Mouse (Mus musculus) neural tube, embryonic 14.5 days (tissue): ENCODE measurements around the gene Ggnbp2. TPM values are rescaled to one million over a fixed set of nuclear protein-coding genes. Genes with fewer than 3 reads are reported as not detected.

Source experiments
- ATAC-seq: fragments of 200-750 bp; cut with Nextera tagmentation; 2 replicates; pipeline ENCODE4 v1.8.0; 2017; ENCODE audit warnings: low read depth, mild to moderate bottlenecking, moderate TSS enrichment, moderate library complexity
- H3K27ac ChIP-seq: fragments of 300-500 bp; sonication (generic); 2 replicates; pipeline ENCODE4 v1.5.1; 2014; ENCODE audit warnings: low read depth, mild to moderate bottlenecking, control low read depth, low read length, moderate library complexity, mixed read lengths
- H3K27me3 ChIP-seq: fragments of 300-500 bp; sonication (generic); 2 replicates; pipeline ENCODE4 v1.6.1; 2014; ENCODE audit warnings: low read length; ENCODE audit not compliant: control insufficient read depth, insufficient read depth
- H3K36me3 ChIP-seq: fragments of 300-500 bp; sonication (generic); 2 replicates; pipeline ENCODE4 v1.6.1; 2014; ENCODE audit warnings: low read length, mixed read lengths; ENCODE audit not compliant: control insufficient read depth, insufficient read depth
- H3K4me1 ChIP-seq: fragments of 300-500 bp; sonication (generic); 2 replicates; pipeline ENCODE4 v1.6.1; 2014; ENCODE audit warnings: low read length; ENCODE audit not compliant: control insufficient read depth, insufficient read depth
- H3K4me2 ChIP-seq: fragments of 300-500 bp; sonication (generic); 2 replicates; pipeline ENCODE4 v1.6.1; 2014; ENCODE audit warnings: mild to moderate bottlenecking, low read depth, low read length, control low read depth
- H3K4me3 ChIP-seq: fragments of 300-500 bp; sonication (generic); 2 replicates; pipeline ENCODE4 v1.5.1; 2014; ENCODE audit warnings: low read depth, low read length, control low read depth, mixed read lengths
- H3K9ac ChIP-seq: fragments of 300-500 bp; sonication (generic); replicated peaks from 2 replicates; pipeline ENCODE4 v1.6.1; 2014; ENCODE audit warnings: low read depth, mild to moderate bottlenecking, control low read depth, low read length, mixed read lengths
- H3K9me3 ChIP-seq: fragments of 300-500 bp; sonication (generic); 2 replicates; pipeline ENCODE4 v1.6.1; 2016; ENCODE audit warnings: low read length; ENCODE audit not compliant: control insufficient read depth
- WGBS: fragments of 180-500 bp; shearing (Covaris S2); extraction: QIAGEN DNeasy Blood & Tissue Kit; methylation state at CpG from one replicate; pipeline ENCODE4 v1.1.7; 2014; 5-methylcytosine and 5-hydroxymethylcytosine counted together
- polyA plus RNA-seq: library from polyadenylated mRNA; unstranded; fragments of >200 nt; fragmentation: Nextera tagmentation; extraction: Ambion mirVana; gene quantifications from 2 replicates; pipeline ENCODE4 v1.2.1, GENCODE M21; 2014

Gene Ggnbp2
- polyA plus RNA-seq, 1 experiment from 2014 or later = 74.7 TPM

GRCm38 (mm10) chr11:84823484-84823897 is 47.1 kb downstream of the Ggnbp2 start:
- no peaks in the 10 kb centered on the region for H3K9me3 ChIP-seq
- H3K9ac ChIP-seq = no peak overlapping the region
- H3K27ac ChIP-seq = no peak overlapping the region
- 76% methylated on average over 10 of the region's 10 CpGs for WGBS
- no peaks in the 10 kb centered on the region for H3K27me3 ChIP-seq
- ATAC-seq = no peak
- H3K4me3 ChIP-seq = no peak overlapping the region
- no peak overlapping the region for H3K4me2 ChIP-seq
- H3K36me3 ChIP-seq = no peaks in the 10 kb centered on the region
- H3K4me1 ChIP-seq = no peaks in the 10 kb centered on the region

GRCm38 (mm10) chr11:84822487-84822886 is 48.1 kb downstream of the Ggnbp2 start:
- WGBS = 81% methylated on average over 5 of the region's 5 CpGs
- Histone ChIP-seq H3K4me3 (no peak overlapping the region), H3K9me3 (no peaks in the 10 kb centered on the region), H3K4me2 (no peak overlapping the region), H3K27ac (no peak overlapping the region), H3K36me3 (no peaks in the 10 kb centered on the region), H3K4me1 (no peaks in the 10 kb centered on the region), H3K27me3 (no peaks in the 10 kb centered on the region), H3K9ac (no peak overlapping the region)
- no peak for ATAC-seq

- no peaks in the 10 kb centered on the region for H3K4me1 ChIP-seq
- 93% methylated on average over 9 of the region's 9 CpGs for WGBS
- no peaks in the 10 kb centered on the region for H3K36me3 ChIP-seq
- H3K9ac ChIP-seq = no peak overlapping the region
- ATAC-seq = no peak
- H3K4me3 ChIP-seq = no peak overlapping the region
- no peaks in the 10 kb centered on the region for H3K9me3 ChIP-seq
- H3K27ac ChIP-seq = no peak overlapping the region
- H3K4me2 ChIP-seq = no peak overlapping the region
- H3K27me3 ChIP-seq = no peaks in the 10 kb centered on the region
Measured at GRCm38 (mm10) chr11:84821131-84821770, 49.4 kb downstream of the Ggnbp2 start.

- no peaks in the 10 kb centered on the region for H3K4me1 ChIP-seq
- H3K4me2 ChIP-seq = peak within 1 kb of the TSS; percentile 80
- peak within 1 kb of the TSS; percentile 4; the same call in 1 of the 2 replicates for H3K27ac ChIP-seq
- no peaks in the 10 kb centered on the region for H3K27me3 ChIP-seq
- peak within 1 kb of the TSS; percentile 62 for H3K4me3 ChIP-seq
- no peaks in the 10 kb centered on the region for H3K9me3 ChIP-seq
- ATAC-seq = peak; percentile 85
- peak within 1 kb of the TSS; percentile 67 for H3K9ac ChIP-seq
- whole genome bisulfite sequencing = under 1% methylated on average over 55 of the region's 55 CpGs
- H3K36me3 ChIP-seq = no peaks in the 10 kb centered on the region
Measured at GRCm38 (mm10) chr11:84818961-84819692, 51.5 kb downstream of the Ggnbp2 start, which contains the start of gene Mrm1. TSS of gene Mrm1 (minus strand) at chr11:84819515.

- H3K27me3 ChIP-seq = no peaks in the 10 kb centered on the region
- peak; percentile 55; the same call in 1 of the 2 replicates for ATAC-seq
- H3K4me3 ChIP-seq = peak overlapping the region; percentile 62
- no peaks in the 10 kb centered on the region for H3K9me3 ChIP-seq
- H3K4me2 ChIP-seq = peak overlapping the region; percentile 80
- no peaks in the 10 kb centered on the region for H3K36me3 ChIP-seq
- 0% methylated on average over 39 of the region's 39 CpGs for WGBS
- H3K27ac ChIP-seq = peak overlapping the region; percentile 4; the same call in 1 of the 2 replicates
- no peaks in the 10 kb centered on the region for H3K4me1 ChIP-seq
- H3K9ac ChIP-seq = peak overlapping the region; percentile 67
Measured at GRCm38 (mm10) chr11:84818085-84818960, 52.3 kb downstream of the Ggnbp2 start.

GRCm38 (mm10) chr11:84817362-84817761 is 53.3 kb downstream of the Ggnbp2 start:
- no peak overlapping the region for H3K4me3 ChIP-seq
- no peaks in the 10 kb centered on the region for H3K27me3 ChIP-seq
- no peaks in the 10 kb centered on the region for H3K9me3 ChIP-seq
- H3K36me3 ChIP-seq = no peaks in the 10 kb centered on the region
- no peaks in the 10 kb centered on the region for H3K4me1 ChIP-seq
- H3K9ac ChIP-seq = no peak overlapping the region
- H3K27ac ChIP-seq = no peak overlapping the region
- no peak for ATAC-seq
- H3K4me2 ChIP-seq = no peak overlapping the region
- WGBS = 80% methylated on average over 6 of the region's 6 CpGs

GRCm38 (mm10) chr11:84813724-84814510 is 56.7 kb downstream of the Ggnbp2 start:
- H3K27ac ChIP-seq = no peak overlapping the region
- ATAC-seq = peak; percentile 26; the same call in 1 of the 2 replicates
- WGBS = 58% methylated on average over 13 of the region's 13 CpGs
- no peak overlapping the region for H3K4me2 ChIP-seq
- H3K9me3 ChIP-seq = no peaks in the 10 kb centered on the region
- no peaks in the 10 kb centered on the region for H3K4me1 ChIP-seq
- no peak overlapping the region for H3K4me3 ChIP-seq
- H3K9ac ChIP-seq = no peak overlapping the region
- H3K36me3 ChIP-seq = no peaks in the 10 kb centered on the region
- H3K27me3 ChIP-seq = no peaks in the 10 kb centered on the region

- Histone ChIP-seq H3K9ac (no peak overlapping the region), H3K27ac (no peak overlapping the region), H3K36me3 (no peaks in the 10 kb centered on the region), H3K9me3 (no peaks in the 10 kb centered on the region), H3K4me1 (no peaks in the 10 kb centered on the region), H3K4me2 (no peak overlapping the region), H3K4me3 (no peak overlapping the region), H3K27me3 (no peaks in the 10 kb centered on the region)
- ATAC-seq = no peak
- 96% methylated on average over 4 of the region's 4 CpGs for WGBS
Measured at GRCm38 (mm10) chr11:84804373-84804772, 66.2 kb downstream of the Ggnbp2 start.
